Mouse (Mus musculus) MEL-GATA-1-ER (cell line): ENCODE data around the gene Vmn1r27.

Experiments
- DNase-seq: peaks from one replicate; pipeline ENCODE4 v3.0.0-alpha.2; 2012; ENCODE audit warnings: low read depth; ENCODE audit errors: extremely low read depth

Gene Vmn1r27

DNA sequence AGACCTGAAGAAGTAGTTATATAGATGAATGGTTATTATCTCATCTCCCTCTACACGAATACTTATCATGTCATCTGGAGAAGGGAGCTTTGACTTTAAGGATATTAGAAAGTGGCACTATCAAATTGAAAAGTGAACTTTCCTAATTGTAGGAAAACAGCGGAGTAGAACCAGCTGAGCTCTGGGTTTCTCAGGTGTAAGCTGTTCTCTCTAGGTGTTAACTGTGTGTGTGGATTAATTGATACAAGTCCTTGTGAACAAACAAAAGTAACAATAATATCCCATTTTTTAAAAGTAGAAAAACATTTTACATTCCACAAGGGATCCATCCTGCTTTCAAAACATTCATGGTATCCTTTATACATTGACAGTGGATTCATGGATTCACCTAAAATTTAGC, at the start of gene Vmn1r27:
TSS of gene Vmn1r27 (minus strand) at position 101 of the 400 bp plus-strand sequence.
- no peak for DNase-seq

DNA sequence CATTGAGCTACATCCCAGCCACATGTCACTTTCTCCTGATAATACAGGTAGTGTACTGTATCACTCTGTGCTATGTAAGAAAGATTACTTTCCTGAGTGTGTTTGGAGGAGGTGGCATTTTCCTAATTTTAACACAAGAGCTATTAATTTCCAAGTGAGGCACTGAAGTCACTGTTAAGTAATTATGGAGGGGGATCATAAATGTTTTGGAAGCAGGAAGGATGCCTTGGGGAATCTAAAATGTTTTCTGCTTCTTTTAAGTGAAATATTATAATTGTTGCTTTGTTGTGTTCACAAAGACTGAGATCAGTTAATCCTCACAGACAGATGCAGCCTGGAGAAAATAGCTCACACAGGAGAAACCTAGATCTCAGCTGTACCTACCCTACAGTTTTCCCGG, 43.1 kb upstream of the Vmn1r27 start, which contains the start of gene Vmn1r28:
TSS of gene Vmn1r28 (plus strand) at position 301 of the 400 bp plus-strand sequence.
- DNase-seq = no peak

DNA sequence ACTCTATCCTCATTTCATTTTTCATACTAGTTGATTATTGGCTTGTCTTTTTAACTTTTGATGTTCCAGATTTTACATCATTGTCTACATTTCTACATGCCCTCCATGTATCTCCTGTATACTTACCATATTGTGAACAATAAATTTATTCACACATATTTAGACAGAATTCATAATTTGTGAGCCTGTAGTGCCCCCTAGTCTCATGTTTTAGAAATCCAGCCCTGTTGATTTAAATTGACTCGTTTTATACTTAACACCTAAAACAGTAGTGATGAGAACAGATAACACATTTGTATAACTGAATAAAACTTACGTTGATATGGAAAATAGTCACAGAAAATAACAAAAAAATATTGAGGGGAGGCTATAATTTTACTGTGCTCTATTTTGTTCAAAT, 2.5 kb downstream of the Vmn1r27 start:
- no peak for DNase-seq
